Mouse (Mus musculus): ENCODE results near the gene Tnni3k. TPM values are rescaled to one million over a fixed set of nuclear protein-coding genes. Genes with fewer than 3 reads are reported as not detected.

Tnni3k gene
- total and polyA plus RNA-seq, 3 experiments, result 0.11 TPM; not detected in 2

GRCm38 (mm10) chr3:154881428-154881986, 173.7 kb downstream of the Tnni3k start:
- Histone ChIP-seq H3K4me3 (ENCODE audit: low read depth, low read length) (no peak overlapping the region), H3K9me3 (replicated peaks) (peaks cover 21% of the 10 kb centered on the region), H3K4me1 (ENCODE audit: insufficient read depth, low read depth, low read length) (no peaks in the 10 kb centered on the region), H3K36me3 (replicated peaks) (no peaks in the 10 kb centered on the region), H3K27me3 (ENCODE audit: insufficient read depth, low read length) (no peaks in the 10 kb centered on the region)
- TF ChIP-seq GATA2 (IDR thresholded peaks at IDR 0.05; ENCODE audit: borderline replicate concordance, low read depth, low read length), result no peak
- TF ChIP-seq CTCF (IDR thresholded peaks at IDR 0.05; ENCODE audit: low read depth, low read length), result no peak
- TF ChIP-seq POLR2AphosphoS5 (IDR thresholded peaks at IDR 0.05; ENCODE audit: insufficient replicate concordance, low read depth, low read length), result no peak
- no peak for TF ChIP-seq TAL1 (conservative IDR thresholded peaks at IDR 0.05; ENCODE audit: low read depth, low read length)
- no peak for TF ChIP-seq GATA1 (IDR thresholded peaks at IDR 0.05; ENCODE audit: borderline replicate concordance, low read length)
- ATAC-seq (ENCODE audit: extremely low read depth, insufficient number of reproducible peaks, low FRiP score, poor library complexity, severe bottlenecking) (no peak), DNase-seq (ENCODE audit: low spot score) (no peak)

- no peak for DNase-seq (ENCODE audit: low spot score)
- Histone ChIP-seq H3K36me3 (replicated peaks) (no peaks in the 10 kb centered on the region), H3K4me1 (ENCODE audit: insufficient read depth, low read depth, low read length) (no peaks in the 10 kb centered on the region), H3K9me3 (replicated peaks) (peaks cover 23% of the 10 kb centered on the region), H3K27me3 (ENCODE audit: insufficient read depth, low read length) (no peaks in the 10 kb centered on the region), H3K4me3 (ENCODE audit: low read depth, low read length) (no peak overlapping the region)
- ATAC-seq (ENCODE audit: extremely low read depth, insufficient number of reproducible peaks, low FRiP score, poor library complexity, severe bottlenecking), result no peak
- TF ChIP-seq CTCF (IDR thresholded peaks at IDR 0.05; ENCODE audit: low read depth, low read length) (no peak), GATA2 (IDR thresholded peaks at IDR 0.05; ENCODE audit: borderline replicate concordance, low read depth, low read length) (no peak), POLR2AphosphoS5 (IDR thresholded peaks at IDR 0.05; ENCODE audit: insufficient replicate concordance, low read depth, low read length) (no peak), GATA1 (IDR thresholded peaks at IDR 0.05; ENCODE audit: borderline replicate concordance, low read length) (no peak), TAL1 (conservative IDR thresholded peaks at IDR 0.05; ENCODE audit: low read depth, low read length) (no peak)
These were observed 174.7 kb downstream of the Tnni3k start for GRCm38 (mm10) chr3:154880536-154880939.

GRCm38 (mm10) chr3:154880108-154880507, 175.1 kb downstream of the Tnni3k start:
- Histone ChIP-seq H3K36me3 (replicated peaks) (no peaks in the 10 kb centered on the region), H3K27me3 (ENCODE audit: insufficient read depth, low read length) (no peaks in the 10 kb centered on the region), H3K4me3 (ENCODE audit: low read depth, low read length) (no peak overlapping the region), H3K9me3 (replicated peaks) (peaks cover 24% of the 10 kb centered on the region), H3K4me1 (ENCODE audit: insufficient read depth, low read depth, low read length) (no peaks in the 10 kb centered on the region)
- TF ChIP-seq POLR2AphosphoS5 (IDR thresholded peaks at IDR 0.05; ENCODE audit: insufficient replicate concordance, low read depth, low read length) (no peak), GATA2 (IDR thresholded peaks at IDR 0.05; ENCODE audit: borderline replicate concordance, low read depth, low read length) (no peak), TAL1 (conservative IDR thresholded peaks at IDR 0.05; ENCODE audit: low read depth, low read length) (no peak), GATA1 (IDR thresholded peaks at IDR 0.05; ENCODE audit: borderline replicate concordance, low read length) (no peak), CTCF (IDR thresholded peaks at IDR 0.05; ENCODE audit: low read depth, low read length) (no peak)
- ATAC-seq (ENCODE audit: extremely low read depth, insufficient number of reproducible peaks, low FRiP score, poor library complexity, severe bottlenecking) (no peak), DNase-seq (ENCODE audit: low spot score) (no peak)

- DNase-seq (ENCODE audit: low spot score) (no peak), ATAC-seq (ENCODE audit: extremely low read depth, insufficient number of reproducible peaks, low FRiP score, poor library complexity, severe bottlenecking) (no peak)
- H3K9me3 ChIP-seq (replicated peaks), result peaks cover 24% of the 10 kb centered on the region
- TF ChIP-seq CTCF (IDR thresholded peaks at IDR 0.05; ENCODE audit: low read depth, low read length) (no peak), POLR2AphosphoS5 (IDR thresholded peaks at IDR 0.05; ENCODE audit: insufficient replicate concordance, low read depth, low read length) (no peak), GATA2 (IDR thresholded peaks at IDR 0.05; ENCODE audit: borderline replicate concordance, low read depth, low read length) (no peak), GATA1 (IDR thresholded peaks at IDR 0.05; ENCODE audit: borderline replicate concordance, low read length) (no peak)
- no peaks in the 10 kb centered on the region for H3K27me3 ChIP-seq (ENCODE audit: insufficient read depth, low read length)
- H3K4me1 ChIP-seq (ENCODE audit: insufficient read depth, low read depth, low read length), result no peaks in the 10 kb centered on the region
- H3K36me3 ChIP-seq (replicated peaks), result no peaks in the 10 kb centered on the region
- no peak overlapping the region for H3K4me3 ChIP-seq (ENCODE audit: low read depth, low read length)
These were observed 175.7 kb downstream of the Tnni3k start for GRCm38 (mm10) chr3:154879515-154879914.

- Histone ChIP-seq H3K4me3 (ENCODE audit: low read depth, low read length) (no peak overlapping the region), H3K27me3 (ENCODE audit: insufficient read depth, low read length) (no peaks in the 10 kb centered on the region), H3K9me3 (replicated peaks) (peaks cover 25% of the 10 kb centered on the region), H3K4me1 (ENCODE audit: insufficient read depth, low read depth, low read length) (no peaks in the 10 kb centered on the region), H3K36me3 (replicated peaks) (no peaks in the 10 kb centered on the region)
- TF ChIP-seq POLR2AphosphoS5 (IDR thresholded peaks at IDR 0.05; ENCODE audit: insufficient replicate concordance, low read depth, low read length) (no peak), GATA1 (IDR thresholded peaks at IDR 0.05; ENCODE audit: borderline replicate concordance, low read length) (no peak), GATA2 (IDR thresholded peaks at IDR 0.05; ENCODE audit: borderline replicate concordance, low read depth, low read length) (no peak), CTCF (IDR thresholded peaks at IDR 0.05; ENCODE audit: low read depth, low read length) (no peak), TAL1 (conservative IDR thresholded peaks at IDR 0.05; ENCODE audit: low read depth, low read length) (no peak)
- ATAC-seq (ENCODE audit: extremely low read depth, insufficient number of reproducible peaks, low FRiP score, poor library complexity, severe bottlenecking), result no peak
- no peak for DNase-seq (ENCODE audit: low spot score)
These were observed 176.1 kb downstream of the Tnni3k start for GRCm38 (mm10) chr3:154879080-154879479.

- Histone ChIP-seq H3K4me1 (ENCODE audit: insufficient read depth, low read depth, low read length) (no peaks in the 10 kb centered on the region), H3K9me3 (replicated peaks) (peaks cover 20% of the 10 kb centered on the region), H3K36me3 (replicated peaks) (no peaks in the 10 kb centered on the region), H3K4me3 (ENCODE audit: low read depth, low read length) (no peak overlapping the region), H3K27me3 (ENCODE audit: insufficient read depth, low read length) (no peaks in the 10 kb centered on the region)
- ATAC-seq (ENCODE audit: extremely low read depth, insufficient number of reproducible peaks, low FRiP score, poor library complexity, severe bottlenecking) (no peak), DNase-seq (ENCODE audit: low spot score) (no peak)
- TF ChIP-seq POLR2AphosphoS5 (IDR thresholded peaks at IDR 0.05; ENCODE audit: insufficient replicate concordance, low read depth, low read length), result no peak
- TF ChIP-seq GATA2 (IDR thresholded peaks at IDR 0.05; ENCODE audit: borderline replicate concordance, low read depth, low read length), result no peak
- TF ChIP-seq CTCF (IDR thresholded peaks at IDR 0.05; ENCODE audit: low read depth, low read length), result no peak
- TF ChIP-seq TAL1 (conservative IDR thresholded peaks at IDR 0.05; ENCODE audit: low read depth, low read length), result no peak
- TF ChIP-seq GATA1 (IDR thresholded peaks at IDR 0.05; ENCODE audit: borderline replicate concordance, low read length), result no peak
These were observed 186.4 kb downstream of the Tnni3k start for GRCm38 (mm10) chr3:154868807-154869206.

Measured in G1E (cell line).